Mouse (Mus musculus) midbrain, embryonic 15.5 days (tissue): ENCODE results near the gene Fbxo45. TPM values are rescaled to one million over a fixed set of nuclear protein-coding genes. Genes with fewer than 3 reads are reported as not detected.

Experiments used
- ATAC-seq: fragments of 200-750 bp; cut with Nextera tagmentation; replicated peaks from 2 replicates; pipeline ENCODE4 v1.8.0; 2017; ENCODE audit warnings: moderate TSS enrichment
- H3K27ac ChIP-seq: fragments of 300-500 bp; sonication (generic); 2 replicates; pipeline ENCODE4 v1.5.1; 2015; ENCODE audit warnings: mild to moderate bottlenecking, inconsistent platforms
- H3K27me3 ChIP-seq: fragments of 300-500 bp; sonication (generic); replicated peaks from 2 replicates; pipeline ENCODE4 v1.6.1; 2015; ENCODE audit warnings: inconsistent platforms
- H3K36me3 ChIP-seq: fragments of 300-500 bp; sonication (generic); replicated peaks from 2 replicates; pipeline ENCODE4 v1.6.1; 2015; ENCODE audit warnings: inconsistent platforms
- H3K4me1 ChIP-seq: fragments of 300-500 bp; sonication (generic); 2 replicates; pipeline ENCODE4 v1.6.1; 2015; ENCODE audit warnings: inconsistent platforms
- H3K4me2 ChIP-seq: fragments of 300-500 bp; sonication (generic); 2 replicates; pipeline ENCODE4 v1.6.1; 2015; ENCODE audit warnings: inconsistent platforms, mild to moderate bottlenecking, moderate library complexity
- H3K4me3 ChIP-seq: fragments of 300-500 bp; sonication (generic); 2 replicates; pipeline ENCODE4 v1.5.1; 2015; ENCODE audit warnings: mild to moderate bottlenecking, inconsistent platforms
- H3K9ac ChIP-seq: fragments of 300-500 bp; sonication (generic); 2 replicates; pipeline ENCODE4 v1.6.1; 2015; ENCODE audit warnings: mild to moderate bottlenecking, inconsistent platforms
- H3K9me3 ChIP-seq: fragments of 300-500 bp; sonication (generic); 2 replicates; pipeline ENCODE4 v1.6.1; 2016; ENCODE audit warnings: inconsistent platforms
- WGBS: fragments of 180-500 bp; shearing (Covaris S2); methylation state at CpG from one replicate; pipeline ENCODE4 v1.1.7; 2015; ENCODE audit warnings: mixed read lengths; 5-methylcytosine and 5-hydroxymethylcytosine counted together
- microRNA counts: library from miRNA; unstranded; fragments of <30 nt; microRNA quantifications from one replicate; lab custom pipeline; 2016
- microRNA-seq: library from miRNA; unstranded; fragments of <30 nt; microRNA quantifications from one replicate; pipeline ENCODE4, GENCODE M21; 2016
- polyA plus RNA-seq: library from polyadenylated mRNA; unstranded; fragments of >200 nt; fragmentation: Nextera tagmentation; extraction: Ambion mirVana; gene quantifications from 2 replicates; pipeline ENCODE4 v1.2.1, GENCODE M21; 2015

Fbxo45 gene
- polyA plus RNA-seq, 1 experiment from 2014 or later: 21.1 TPM

DNA sequence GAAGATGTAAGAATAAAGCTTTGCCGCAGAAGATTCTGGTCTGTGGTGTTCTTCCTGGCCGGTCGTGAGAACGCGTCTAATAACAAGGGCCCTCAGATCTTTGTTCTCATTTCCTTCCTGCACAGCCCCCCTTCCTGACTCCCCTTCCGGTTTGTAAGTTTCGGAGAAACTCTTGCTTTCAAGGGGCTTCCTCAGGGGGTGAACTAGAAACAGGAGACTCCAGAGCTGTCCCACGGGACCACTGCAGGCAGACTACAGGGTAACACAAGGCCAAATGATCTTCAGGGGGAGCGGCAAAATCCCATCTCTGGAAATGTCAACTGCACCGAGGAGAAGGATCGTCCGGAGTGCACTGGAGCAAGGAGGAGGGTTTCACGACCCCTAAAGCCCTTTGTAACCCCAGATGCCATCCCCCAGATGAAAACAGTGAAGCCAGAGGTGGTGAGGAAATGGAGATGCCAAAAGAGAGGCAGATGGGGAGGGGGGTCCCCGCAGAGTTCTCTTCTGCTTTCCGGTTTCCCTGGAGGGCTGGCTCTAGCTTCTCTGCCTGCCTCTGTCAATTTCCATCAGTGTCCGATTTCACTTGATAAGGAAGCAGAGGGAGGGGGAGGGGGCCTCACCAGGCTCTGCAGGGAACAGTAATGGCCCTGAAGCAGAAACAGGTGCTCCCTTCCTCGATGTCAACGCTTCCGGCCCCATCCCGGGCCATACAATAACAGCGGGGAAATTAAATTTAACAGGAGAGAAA lies 46.5 kb downstream of the Fbxo45 start:
- ATAC-seq: no peak
- Histone ChIP-seq H3K27ac (peak overlapping the region; percentile 53; the same call in 1 of the 2 replicates), H3K27me3 (no peaks in the 10 kb centered on the region), H3K9ac (no peak overlapping the region), H3K9me3 (no peaks in the 10 kb centered on the region), H3K4me1 (0 out of 2 replicates have a peak, but pooled peaks cover 8% of the 10 kb centered on the region), H3K4me2 (peak overlapping the region; percentile 26; the same call in 1 of the 2 replicates), H3K36me3 (no peaks in the 10 kb centered on the region), H3K4me3 (0 out of 2 replicates have a peak overlapping the region, but pooled peaks have one; percentile 15)
- 52% methylated on average over 21 of the region's 21 CpGs for WGBS

DNA sequence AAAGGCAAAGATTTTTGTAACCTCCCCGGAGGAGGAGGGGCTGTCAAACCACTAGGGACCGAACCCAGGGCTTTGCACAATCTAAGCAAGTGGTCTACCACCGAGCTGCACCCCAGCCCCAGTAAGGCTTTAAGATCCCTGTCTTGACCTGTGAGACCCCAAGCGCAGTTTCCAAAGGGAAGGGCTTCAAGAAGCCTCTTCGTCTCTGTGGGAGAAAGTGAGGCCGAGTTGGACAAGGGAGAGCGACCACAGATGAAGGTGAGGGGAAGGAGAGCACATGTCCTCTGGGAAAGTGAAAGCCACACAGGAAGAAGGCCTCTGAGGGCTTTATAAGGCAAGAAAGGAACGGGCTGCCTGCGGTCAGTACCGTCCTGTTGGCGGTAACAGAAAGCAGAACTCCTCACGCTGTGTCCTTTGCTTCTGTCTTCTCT lies 56.9 kb downstream of the Fbxo45 start:
- no peak overlapping the region for H3K4me2 ChIP-seq
- WGBS: 71% methylated on average over 10 of the region's 12 CpGs
- no peak for ATAC-seq
- H3K27me3 ChIP-seq: no peaks in the 10 kb centered on the region
- H3K27ac ChIP-seq: no peak overlapping the region
- H3K36me3 ChIP-seq: no peaks in the 10 kb centered on the region
- no peaks in the 10 kb centered on the region for H3K4me1 ChIP-seq
- H3K9me3 ChIP-seq: no peaks in the 10 kb centered on the region
- H3K4me3 ChIP-seq: no peak overlapping the region
- H3K9ac ChIP-seq: no peak overlapping the region

GRCm38 (mm10) chr16:32189109-32189508 lies 57.8 kb downstream of the Fbxo45 start:
- Histone ChIP-seq H3K9ac (no peak overlapping the region), H3K36me3 (no peaks in the 10 kb centered on the region), H3K27ac (no peak overlapping the region), H3K9me3 (no peaks in the 10 kb centered on the region), H3K4me3 (no peak overlapping the region), H3K4me1 (no peaks in the 10 kb centered on the region), H3K27me3 (no peaks in the 10 kb centered on the region), H3K4me2 (no peak overlapping the region)
- 63% methylated on average over 6 of the region's 6 CpGs for WGBS
- ATAC-seq: no peak

GRCm38 (mm10) chr16:32186056-32186455 lies 60.9 kb downstream of the Fbxo45 start:
- H3K27me3 ChIP-seq: no peaks in the 10 kb centered on the region
- no peaks in the 10 kb centered on the region for H3K4me1 ChIP-seq
- no peaks in the 10 kb centered on the region for H3K36me3 ChIP-seq
- H3K4me2 ChIP-seq: no peak overlapping the region
- no peak overlapping the region for H3K27ac ChIP-seq
- WGBS: 92% methylated on average over 5 of the region's 5 CpGs
- no peak overlapping the region for H3K4me3 ChIP-seq
- ATAC-seq: no peak
- H3K9ac ChIP-seq: no peak overlapping the region
- no peaks in the 10 kb centered on the region for H3K9me3 ChIP-seq

MicroRNAs encoded within 50 kb of the gene (microRNA counts, 519-probe panel; counts per million panel counts)
- microRNA mmu-miR-1946a (lab: Ali Mortazavi, UCI): 2,298 counts per million, percentile 35 among the panel's probes with 10 or more counts

Small RNA genes within 50 kb of the gene (microRNA-seq; reads per million reads assigned to microRNA genes)
- not detected for gene Mir1946a

Other genes with a start within 250 kb of the Fbxo45 start
- 16.0 and 17.8 TPM in 2 replicates for gene Senp5, start 243.9 kb downstream of the Fbxo45 start, polyA plus RNA-seq
- 36.2 and 37.6 TPM in 2 replicates for gene Pak2, start 167.8 kb downstream of the Fbxo45 start, polyA plus RNA-seq
- gene Pigx, start 147.4 kb downstream of the Fbxo45 start, polyA plus RNA-seq: 106 and 109 TPM in 2 replicates
- 43.2 and 45.2 TPM in 2 replicates for gene Cep19, start 147.4 kb downstream of the Fbxo45 start, polyA plus RNA-seq
- gene Nrros, start 81.6 kb downstream of the Fbxo45 start, polyA plus RNA-seq: 8.4 and 8.6 TPM in 2 replicates
- not detected in 2 replicates for gene Bex6, start 67.3 kb downstream of the Fbxo45 start, polyA plus RNA-seq
- gene Wdr53, start 69 bp upstream of the Fbxo45 start, polyA plus RNA-seq: 13.7 and 15.6 TPM in 2 replicates
- 0.13 TPM in 1 of 2 replicates, not detected in the other for gene Smco1, start 24.3 kb upstream of the Fbxo45 start, polyA plus RNA-seq
- gene Rnf168, start 30.3 kb upstream of the Fbxo45 start, polyA plus RNA-seq: 28.4 and 30.5 TPM in 2 replicates
- gene Ubxn7, start 85.1 kb upstream of the Fbxo45 start, polyA plus RNA-seq: 22.0 and 25.7 TPM in 2 replicates
- not detected in 2 replicates for gene Tm4sf19, start 153.3 kb upstream of the Fbxo45 start, polyA plus RNA-seq
- gene Tctex1d2, start 172.5 kb upstream of the Fbxo45 start, polyA plus RNA-seq: 34.8 and 35.4 TPM in 2 replicates
- gene Pcyt1a, start 183.8 kb upstream of the Fbxo45 start, polyA plus RNA-seq: 49.8 and 55.1 TPM in 2 replicates
- gene Slc51a, start 240.7 kb upstream of the Fbxo45 start, polyA plus RNA-seq: 0.20 and 0.50 TPM in 2 replicates
- not detected in 2 replicates for gene Zdhhc19, start 249.1 kb upstream of the Fbxo45 start, polyA plus RNA-seq